Mouse (Mus musculus) thymus, adult 2 months (tissue): ENCODE measurements around the gene Gm17402.

Experiments used
- CTCF ChIP-seq: fragments of 200-500 bp; IDR thresholded peaks from 2 replicates; pipeline ENCODE4 v1.5.1; 2012; ENCODE audit warnings: mild to moderate bottlenecking, control low read depth, low read length, moderate library complexity, borderline replicate concordance; ENCODE audit not compliant: control insufficient read depth, poor library complexity, insufficient read depth; ENCODE audit errors: extremely low read depth
- POLR2A ChIP-seq: fragments of 200-500 bp; IDR thresholded peaks from 2 replicates; pipeline ENCODE4 v1.6.1; 2012; ENCODE audit warnings: mild to moderate bottlenecking, low read length, control low read depth, moderate library complexity; ENCODE audit not compliant: control insufficient read depth, poor library complexity, insufficient read depth; ENCODE audit errors: extremely low read depth

GRCm38 (mm10) chr3:67344599-67344998, 30.4 kb downstream of the Gm17402 start:
- TF ChIP-seq CTCF = no peak
- no peak for TF ChIP-seq POLR2A
